1 mouse cellular context compared by ENCODE assay signal in the genomic region with DNA sequence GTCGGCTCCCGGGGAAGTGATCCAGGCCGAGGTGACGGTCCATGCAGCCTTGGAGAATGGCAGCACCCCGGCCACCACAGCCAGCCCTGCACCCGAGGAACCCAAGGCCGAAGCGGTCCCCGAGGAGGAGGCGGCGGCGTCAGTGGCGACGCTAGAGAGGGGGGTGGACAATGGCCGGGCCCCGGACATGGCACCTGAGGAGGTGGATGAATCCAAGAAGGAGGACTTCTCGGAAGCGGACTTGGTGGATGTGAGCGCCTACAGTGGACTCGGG.
TF ChIP-seq lines count a peak whose summit lies in the region.

No protein-coding gene starts in this region.

TF ChIP-seq in CH12.LX, 34 proteins besides CTCF, POLR2A, EP300 and RAD21:
- no peak for TF ChIP-seq CHD2 (IDR thresholded peaks at IDR 0.05; ENCODE audit: low read length)
